Comparison of ENCODE assay signal across 20 mouse cellular contexts in genomic region chr11:95137281-95137680, GRCm38 (mm10). TPM values are rescaled to one million over a fixed set of nuclear protein-coding genes. Genes with fewer than 3 reads are reported as not detected.
"Had no signal": no experiment of that assay in that cellular context is flagged by ENCODE, and none has a peak within 500 bp of the region (broad histone marks: within the 10 kb centered on the region; RNA-seq: fewer than 3 reads in every experiment).

No protein-coding gene starts in this region.

- H3K9ac ChIP-seq: liver, embryonic 14.5 days; liver, postnatal 0 days; lung, embryonic 14.5 days; midbrain, embryonic 12.5 days; midbrain, embryonic 15.5 days; neural tube, embryonic 12.5 days; neural tube, embryonic 15.5 days; stomach, embryonic 15.5 days had no signal

- H3K27ac ChIP-seq: liver, embryonic 14.5 days; macrophage; midbrain, embryonic 12.5 days; midbrain, embryonic 15.5 days; neural tube, embryonic 12.5 days; neural tube, embryonic 15.5 days; stomach, embryonic 15.5 days had no signal

- DNase-seq: kidney, adult 18-20 months; kidney, adult 9 months; kidney, postnatal 14 days; kidney, postnatal 4 days; left cerebral cortex, postnatal 4 days; liver, postnatal 0 days; lung, embryonic 14.5 days; spleen, adult 18-20 months; thymus, adult 18-20 months; thymus, postnatal 36 days had no signal

- H3K4me3 ChIP-seq: midbrain, embryonic 12.5 days; midbrain, embryonic 15.5 days; neural tube, embryonic 12.5 days; neural tube, embryonic 15.5 days; stomach, embryonic 15.5 days had no signal

- H3K4me1 ChIP-seq: midbrain, embryonic 15.5 days; stomach, embryonic 15.5 days had no signal

- H3K9me3 ChIP-seq: midbrain, embryonic 12.5 days; midbrain, embryonic 15.5 days; neural tube, embryonic 12.5 days; neural tube, embryonic 15.5 days; stomach, embryonic 15.5 days had no signal

- H3K36me3 ChIP-seq: midbrain, embryonic 12.5 days; midbrain, embryonic 15.5 days; neural tube, embryonic 12.5 days; neural tube, embryonic 15.5 days; stomach, embryonic 15.5 days had no signal

- ATAC-seq: liver, postnatal 0 days; lung, postnatal 0 days; midbrain, embryonic 15.5 days had no signal

- H3K4me2 ChIP-seq: lung, embryonic 14.5 days; midbrain, embryonic 12.5 days; midbrain, embryonic 15.5 days; neural tube, embryonic 12.5 days; neural tube, embryonic 15.5 days; stomach, embryonic 15.5 days had no signal

RNA-seq across cellular contexts. Expression of gene Dlx4, which starts 8.8 kb away (rescaled TPM):
- polyA plus RNA-seq: kidney, embryonic 16.5 days; macrophage; midbrain, embryonic 12.5 days; midbrain, embryonic 15.5 days; neural tube, embryonic 15.5 days had no signal

RNA-seq across cellular contexts. Expression of gene Dlx3, which starts 17.4 kb away (rescaled TPM):
- polyA plus RNA-seq: liver, adult 2 months; liver, postnatal 0 days; macrophage had no signal
